Mouse (Mus musculus): ENCODE data around the gene Polr2c. TPM values are rescaled to one million over a fixed set of nuclear protein-coding genes. Genes with fewer than 3 reads are reported as not detected.
"Not testable (repeated sequence)": the region's sequence is repeated elsewhere in the genome, so short reads cannot be mapped to it uniquely, and the experiment has no call there.

The Polr2c gene
- polyA plus RNA-seq, 1 experiment from 2014 or later, result 145 TPM

GRCm38 (mm10) chr8:94854761-94855160 lies 2.5 kb upstream of the Polr2c start:
- ATAC-seq (ENCODE audit: insufficient number of reproducible peaks, insufficient read depth, low FRiP score, low TSS enrichment); H3K9ac ChIP-seq; H3K9me3 ChIP-seq; H3K4me2 ChIP-seq (replicated peaks); H3K4me3 ChIP-seq; H3K27ac ChIP-seq; H3K27me3 ChIP-seq: not testable (repeated sequence)
- WGBS, result 90% methylated on average over 11 of the region's 11 CpGs
- H3K36me3 ChIP-seq, result peaks cover 47% of the 10 kb centered on the region
- H3K4me1 ChIP-seq, result peaks cover 13% of the 10 kb centered on the region; the same call in 1 of the 2 replicates

- Histone ChIP-seq H3K4me1 (peaks cover 13% of the 10 kb centered on the region; the same call in 1 of the 2 replicates), H3K4me3 (0 out of 2 replicates have a peak overlapping the region, but pooled peaks have one; percentile 94), H3K27me3 (no peaks in the 10 kb centered on the region), H3K27ac (no peak overlapping the region), H3K9me3 (no peaks in the 10 kb centered on the region), H3K9ac (no peak overlapping the region), H3K4me2 (replicated peaks) (no peak overlapping the region), H3K36me3 (peaks cover 42% of the 10 kb centered on the region)
- ATAC-seq (ENCODE audit: insufficient number of reproducible peaks, insufficient read depth, low FRiP score, low TSS enrichment), result no peak
- 30% methylated on average over 5 of the region's 5 CpGs for WGBS
Observed at GRCm38 (mm10) chr8:94857011-94857345, 272 bp upstream of the Polr2c start.

DNA sequence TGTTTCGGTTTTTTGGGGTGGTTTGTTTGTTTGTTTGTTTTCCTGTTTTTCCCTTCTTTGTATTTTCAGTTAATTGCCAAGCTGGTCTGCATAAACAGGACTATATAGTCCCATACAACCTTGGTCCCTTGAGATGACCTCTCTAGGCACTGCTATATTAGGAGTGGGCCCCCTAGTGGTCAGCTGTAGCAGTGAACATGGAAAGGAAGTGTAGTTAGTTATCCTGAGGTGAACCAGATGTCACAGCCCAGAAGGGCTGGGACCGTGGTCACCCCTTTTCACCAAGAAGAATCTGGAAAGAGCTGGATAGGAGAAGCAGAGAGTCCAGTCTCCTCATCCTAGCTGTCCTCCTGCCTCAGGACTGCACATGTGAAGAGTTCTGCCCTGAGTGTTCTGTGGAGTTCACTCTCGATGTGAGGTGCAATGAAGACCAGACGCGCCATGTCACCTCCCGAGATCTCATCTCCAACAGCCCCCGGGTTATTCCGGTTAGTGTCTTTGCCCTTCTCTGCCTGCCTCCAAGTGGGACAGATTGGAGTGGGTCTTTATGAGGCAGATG lies 4.2 kb downstream of the Polr2c start:
- H3K27ac ChIP-seq, result no peak overlapping the region
- 71% methylated on average over 8 of the region's 8 CpGs for WGBS
- ATAC-seq (ENCODE audit: insufficient number of reproducible peaks, insufficient read depth, low FRiP score, low TSS enrichment), result no peak
- no peaks in the 10 kb centered on the region for H3K27me3 ChIP-seq
- no peak overlapping the region for H3K9ac ChIP-seq
- H3K4me2 ChIP-seq (replicated peaks), result no peak overlapping the region
- no peak overlapping the region for H3K4me3 ChIP-seq
- peaks cover 60% of the 10 kb centered on the region for H3K36me3 ChIP-seq
- peaks cover 13% of the 10 kb centered on the region; the same call in 1 of the 2 replicates for H3K4me1 ChIP-seq
- no peaks in the 10 kb centered on the region for H3K9me3 ChIP-seq

GRCm38 (mm10) chr8:94862487-94863220 lies 5.4 kb downstream of the Polr2c start:
- H3K36me3 ChIP-seq, result peaks cover 67% of the 10 kb centered on the region
- 89% methylated on average over 12 of the region's 12 CpGs for WGBS
- no peak for ATAC-seq (ENCODE audit: insufficient number of reproducible peaks, insufficient read depth, low FRiP score, low TSS enrichment)
- H3K9me3 ChIP-seq, result no peaks in the 10 kb centered on the region
- no peak overlapping the region for H3K4me3 ChIP-seq
- peaks cover 13% of the 10 kb centered on the region; the same call in 1 of the 2 replicates for H3K4me1 ChIP-seq
- H3K9ac ChIP-seq, result no peak overlapping the region
- H3K27ac ChIP-seq, result no peak overlapping the region
- no peak overlapping the region for H3K4me2 ChIP-seq (replicated peaks)
- no peaks in the 10 kb centered on the region for H3K27me3 ChIP-seq

- no peak overlapping the region for H3K27ac ChIP-seq
- H3K4me3 ChIP-seq, result no peak overlapping the region
- no peak overlapping the region for H3K9ac ChIP-seq
- H3K36me3 ChIP-seq, result peaks cover 67% of the 10 kb centered on the region
- no peak for ATAC-seq (ENCODE audit: insufficient number of reproducible peaks, insufficient read depth, low FRiP score, low TSS enrichment)
- no peak overlapping the region for H3K4me2 ChIP-seq (replicated peaks)
- H3K4me1 ChIP-seq, result 0 out of 2 replicates have a peak, but pooled peaks cover 2% of the 10 kb centered on the region
- 82% methylated on average over 10 of the region's 10 CpGs for WGBS
- no peaks in the 10 kb centered on the region for H3K9me3 ChIP-seq
- no peaks in the 10 kb centered on the region for H3K27me3 ChIP-seq
Observed at GRCm38 (mm10) chr8:94863897-94864673, 6.8 kb downstream of the Polr2c start.

- Histone ChIP-seq H3K27me3 (peaks cover 6% of the 10 kb centered on the region; the same call in 1 of the 2 replicates), H3K36me3 (peaks cover 64% of the 10 kb centered on the region), H3K9ac (no peak overlapping the region), H3K27ac (no peak overlapping the region), H3K4me3 (no peak overlapping the region), H3K4me1 (peaks cover 8% of the 10 kb centered on the region), H3K9me3 (no peaks in the 10 kb centered on the region), H3K4me2 (replicated peaks) (no peak overlapping the region)
- no peak for ATAC-seq (ENCODE audit: insufficient number of reproducible peaks, insufficient read depth, low FRiP score, low TSS enrichment)
- 77% methylated on average over 10 of the region's 10 CpGs for WGBS
Observed at GRCm38 (mm10) chr8:94865292-94865691, 8.0 kb downstream of the Polr2c start.

DNA sequence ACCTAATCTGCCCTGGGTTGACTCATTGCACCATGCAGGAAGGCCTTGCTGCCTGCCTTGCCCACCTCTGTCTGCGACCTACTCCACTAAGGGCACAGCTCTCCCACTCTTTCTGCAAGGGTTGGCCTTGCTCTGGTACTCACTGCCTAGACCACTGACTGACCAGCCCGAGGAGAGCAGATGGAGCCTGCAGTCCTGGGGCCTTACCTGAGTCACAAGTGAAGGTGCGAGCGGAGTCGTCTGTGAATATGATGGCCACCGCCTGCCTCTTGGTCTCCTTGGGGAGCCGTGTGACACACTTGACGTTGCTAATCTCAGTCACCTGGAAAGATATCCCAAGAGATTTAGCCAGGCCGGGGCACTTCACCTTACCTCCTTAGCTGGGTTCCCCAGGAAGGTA lies 9.7 kb downstream of the Polr2c start:
- H3K27ac ChIP-seq, result no peak overlapping the region
- peaks cover 21% of the 10 kb centered on the region for H3K4me1 ChIP-seq
- no peak for ATAC-seq (ENCODE audit: insufficient number of reproducible peaks, insufficient read depth, low FRiP score, low TSS enrichment)
- H3K4me3 ChIP-seq, result no peak overlapping the region
- 84% methylated on average over 9 of the region's 9 CpGs for WGBS
- H3K36me3 ChIP-seq, result peaks cover 52% of the 10 kb centered on the region
- H3K9ac ChIP-seq, result no peak overlapping the region
- H3K9me3 ChIP-seq, result no peaks in the 10 kb centered on the region
- no peak overlapping the region for H3K4me2 ChIP-seq (replicated peaks)
- H3K27me3 ChIP-seq, result peaks cover 6% of the 10 kb centered on the region; the same call in 1 of the 2 replicates

DNA sequence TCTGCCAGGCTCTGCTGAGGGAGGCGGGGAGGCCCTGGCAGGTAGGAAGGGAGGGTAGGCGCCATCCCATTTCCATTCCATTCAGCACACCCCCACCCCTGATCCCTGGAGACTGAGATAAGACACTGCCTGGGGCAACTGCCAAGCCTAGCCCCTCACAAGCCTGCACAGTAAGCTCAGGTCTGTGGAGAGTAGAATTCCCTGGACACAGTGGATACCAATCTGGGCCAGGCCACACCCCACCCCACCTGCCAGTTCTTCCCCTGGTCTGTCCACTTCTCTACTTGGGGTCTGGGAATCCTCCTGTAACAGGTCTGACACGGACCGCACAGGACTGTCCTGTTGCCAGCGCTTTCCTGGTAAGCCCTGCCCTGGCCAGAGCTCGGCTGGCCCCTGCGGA lies 11.9 kb downstream of the Polr2c start:
- no peak overlapping the region for H3K27ac ChIP-seq
- H3K9me3 ChIP-seq, result no peaks in the 10 kb centered on the region
- H3K4me1 ChIP-seq, result peaks cover 29% of the 10 kb centered on the region
- H3K4me2 ChIP-seq (replicated peaks), result 0 out of 2 replicates have a peak overlapping the region, but pooled peaks have one; percentile 1
- no peak overlapping the region for H3K9ac ChIP-seq
- no peak for ATAC-seq (ENCODE audit: insufficient number of reproducible peaks, insufficient read depth, low FRiP score, low TSS enrichment)
- no peak overlapping the region for H3K4me3 ChIP-seq
- H3K36me3 ChIP-seq, result peaks cover 30% of the 10 kb centered on the region
- peaks cover 9% of the 10 kb centered on the region; the same call in 1 of the 2 replicates for H3K27me3 ChIP-seq
- WGBS, result 49% methylated on average over 7 of the region's 7 CpGs

GRCm38 (mm10) chr8:94870003-94870402 lies 12.8 kb downstream of the Polr2c start:
- Histone ChIP-seq H3K9ac (peak overlapping the region; percentile 50; the same call in 1 of the 2 replicates), H3K4me3 (peak overlapping the region; percentile 45), H3K36me3 (peaks cover 21% of the 10 kb centered on the region), H3K9me3 (no peaks in the 10 kb centered on the region), H3K4me2 (replicated peaks) (peak overlapping the region; percentile 89), H3K27ac (no peak overlapping the region), H3K27me3 (peaks cover 16% of the 10 kb centered on the region), H3K4me1 (peaks cover 35% of the 10 kb centered on the region)
- 18% methylated on average over 4 of the region's 4 CpGs for WGBS
- ATAC-seq (ENCODE audit: insufficient number of reproducible peaks, insufficient read depth, low FRiP score, low TSS enrichment), result no peak

DNA sequence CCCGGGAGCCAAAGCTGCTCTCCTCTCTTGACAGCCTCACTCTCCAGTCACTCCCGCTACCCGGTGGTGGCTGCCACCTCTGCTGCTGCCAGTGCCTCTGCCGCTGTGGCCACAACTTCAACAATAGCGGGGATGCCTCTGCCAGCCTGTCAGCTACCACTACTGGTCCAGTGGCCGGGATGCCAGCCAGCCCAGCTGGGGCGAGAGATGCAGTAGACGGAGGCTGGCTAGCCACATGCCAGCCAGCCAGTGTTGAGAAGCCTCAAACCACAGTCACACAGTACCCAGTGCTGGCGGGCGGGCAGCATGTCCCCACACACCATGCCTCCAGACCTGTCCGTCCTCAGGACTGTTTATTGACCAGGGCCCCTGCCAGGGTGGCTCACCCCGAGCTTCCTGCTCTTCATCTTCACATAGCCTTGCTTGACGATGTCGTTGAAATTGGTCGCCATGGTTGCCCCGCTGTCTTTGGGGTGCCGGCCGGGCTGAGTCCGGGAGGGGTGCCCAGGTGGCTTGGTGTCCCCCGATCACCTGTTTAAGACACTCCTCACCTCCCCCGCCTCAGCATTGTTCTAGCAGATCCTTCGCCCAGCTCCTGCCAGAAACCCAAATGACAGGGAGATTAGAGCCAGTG lies 13.3 kb downstream of the Polr2c start:
- no peak overlapping the region for H3K27ac ChIP-seq
- peak overlapping the region; percentile 45 for H3K4me3 ChIP-seq
- 0 out of 2 replicates have a peak, but pooled peaks have one; percentile 9 for ATAC-seq (ENCODE audit: insufficient number of reproducible peaks, insufficient read depth, low FRiP score, low TSS enrichment)
- H3K4me1 ChIP-seq, result peaks cover 41% of the 10 kb centered on the region
- H3K36me3 ChIP-seq, result peaks cover 15% of the 10 kb centered on the region
- WGBS, result 5% methylated on average over 22 of the region's 22 CpGs
- H3K9ac ChIP-seq, result peak overlapping the region; percentile 50
- peak overlapping the region; percentile 89 for H3K4me2 ChIP-seq (replicated peaks)
- no peaks in the 10 kb centered on the region for H3K9me3 ChIP-seq
- peaks cover 20% of the 10 kb centered on the region for H3K27me3 ChIP-seq

- peak overlapping the region; percentile 45 for H3K4me3 ChIP-seq
- H3K27me3 ChIP-seq, result peaks cover 20% of the 10 kb centered on the region
- H3K36me3 ChIP-seq, result peaks cover 8% of the 10 kb centered on the region
- 3% methylated on average over 7 of the region's 7 CpGs for WGBS
- no peak for ATAC-seq (ENCODE audit: insufficient number of reproducible peaks, insufficient read depth, low FRiP score, low TSS enrichment)
- peaks cover 42% of the 10 kb centered on the region for H3K4me1 ChIP-seq
- H3K9ac ChIP-seq, result peak overlapping the region; percentile 50
- no peak overlapping the region; the same call in 1 of the 2 replicates for H3K27ac ChIP-seq
- no peaks in the 10 kb centered on the region for H3K9me3 ChIP-seq
- H3K4me2 ChIP-seq (replicated peaks), result peak overlapping the region; percentile 89
Observed at GRCm38 (mm10) chr8:94871108-94871894, 14.1 kb downstream of the Polr2c start.

Measured in embryonic facial prominence, embryonic 12.5 days (tissue).